Mouse (Mus musculus) cerebellum, postnatal 36 days (tissue): ENCODE data around the gene Rccd1.

ENCODE experiments used
- DNase-seq, 2 experiments: peaks; one replicate each; pipeline ENCODE4 v3.0.0; 2021 to 2022; ENCODE audit warnings: mixed read lengths in 2 of 2

Rccd1 gene

DNA sequence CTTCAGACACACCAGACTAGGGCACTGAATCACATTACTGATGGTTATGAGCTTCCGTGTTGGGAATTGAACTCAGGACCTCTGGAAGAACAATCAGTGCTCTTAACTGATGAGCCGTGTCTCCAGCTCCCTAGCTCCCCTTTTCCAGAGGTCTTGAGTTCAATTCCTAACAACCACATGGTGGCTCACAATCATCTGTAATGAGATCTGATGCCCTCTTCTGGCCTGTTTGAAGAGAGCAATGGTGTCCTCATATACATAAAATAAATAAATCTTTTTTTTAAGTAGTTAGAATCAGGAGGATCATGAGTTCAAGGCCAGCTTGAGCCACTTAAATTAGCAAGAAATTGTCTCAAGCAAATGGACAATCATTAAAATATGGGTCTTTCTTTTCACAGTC, 68.3 kb downstream of the Rccd1 start:
- DNase-seq: no peak

DNA sequence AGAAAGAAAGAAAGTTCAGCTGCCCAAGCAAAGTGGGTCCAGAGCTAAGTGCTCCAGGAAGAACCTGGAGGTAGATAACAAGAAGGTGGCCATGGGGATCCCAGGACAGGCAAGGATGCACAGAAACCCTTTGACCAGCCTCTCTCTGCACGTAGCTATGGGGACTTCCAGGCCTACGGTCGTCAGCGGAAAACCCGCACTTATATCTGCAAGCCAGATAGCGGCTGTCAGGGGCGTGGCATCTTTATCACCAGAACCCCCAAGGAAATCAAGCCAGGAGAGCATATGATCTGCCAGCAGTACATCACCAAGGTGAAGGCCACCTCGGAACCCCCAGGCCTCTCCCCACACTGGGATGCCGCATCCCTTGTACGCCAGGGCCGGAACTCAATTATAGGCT, 71.4 kb downstream of the Rccd1 start:
- no peak for DNase-seq

DNA sequence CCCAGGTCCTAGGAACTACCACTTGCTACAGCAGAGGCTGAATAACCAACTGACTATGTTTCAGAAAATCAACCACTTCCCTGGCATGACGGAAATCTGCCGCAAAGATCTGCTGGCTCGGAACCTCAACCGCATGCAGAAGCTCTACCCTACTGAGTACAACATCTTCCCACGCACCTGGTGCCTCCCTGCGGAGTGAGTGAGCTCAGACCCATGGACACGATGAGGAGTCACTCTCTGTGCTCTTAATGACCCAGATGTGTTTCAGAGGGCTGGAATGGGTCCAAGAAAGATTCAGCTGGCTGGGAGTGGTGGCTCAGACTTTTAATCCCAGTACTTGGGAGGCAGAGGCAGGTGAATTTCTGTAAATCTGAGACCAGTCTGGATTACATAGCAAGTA, 71.8 kb downstream of the Rccd1 start:
- DNase-seq: no peak

DNA sequence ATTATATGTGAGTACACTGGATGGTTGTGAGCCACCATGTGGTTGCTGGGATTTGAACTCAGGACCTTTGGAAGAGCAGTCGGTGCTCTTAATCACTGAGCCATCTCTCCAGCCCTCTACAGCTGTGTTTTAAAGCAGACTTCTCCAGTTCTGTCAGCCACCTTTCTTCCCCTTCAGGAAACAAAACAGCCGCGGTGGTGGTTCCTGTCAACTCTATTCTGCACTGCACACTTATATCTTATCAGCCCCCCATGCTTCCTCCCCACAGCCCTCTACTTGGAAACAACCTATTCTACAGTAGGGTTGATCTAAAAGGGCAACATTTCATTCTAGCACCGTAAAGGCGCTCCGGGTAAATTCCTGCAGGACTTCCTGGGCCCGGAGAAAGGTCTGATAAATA, 77.4 kb downstream of the Rccd1 start:
- no peak for DNase-seq

DNA sequence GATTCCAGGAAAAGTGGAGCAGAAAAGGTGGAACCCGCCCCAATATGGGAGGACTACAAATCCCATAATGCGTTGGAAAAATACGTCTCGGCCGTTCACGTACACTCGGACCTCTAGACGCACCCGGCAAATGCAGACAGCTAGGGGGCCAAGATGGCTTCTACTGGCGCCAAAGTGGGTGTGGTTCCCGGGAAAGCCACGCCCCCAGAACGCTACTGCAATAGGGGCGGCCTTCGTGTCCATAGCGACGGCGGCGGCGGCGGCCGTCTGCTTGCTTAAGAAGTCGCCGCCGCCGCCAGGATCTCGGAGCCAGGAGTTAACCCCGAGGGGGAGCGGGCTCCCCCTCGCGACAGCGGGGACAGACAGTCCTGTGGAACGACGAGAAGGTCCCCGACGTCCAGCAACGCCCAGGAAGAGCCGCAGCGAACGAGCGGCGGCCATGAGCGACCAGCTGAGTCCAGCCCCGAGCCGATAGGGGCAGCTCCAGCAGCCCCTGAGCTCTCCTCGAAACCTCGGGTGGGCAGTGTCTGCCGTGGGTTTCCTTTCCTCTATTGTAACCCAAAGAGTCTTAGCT, 78.0 kb downstream of the Rccd1 start, which contains the start of gene Ttll13:
Gene Ttll13, plus strand, starts transcription at position 229 of the 574 bp plus-strand sequence.
- DNase-seq: peak; percentile 94 to 96

DNA sequence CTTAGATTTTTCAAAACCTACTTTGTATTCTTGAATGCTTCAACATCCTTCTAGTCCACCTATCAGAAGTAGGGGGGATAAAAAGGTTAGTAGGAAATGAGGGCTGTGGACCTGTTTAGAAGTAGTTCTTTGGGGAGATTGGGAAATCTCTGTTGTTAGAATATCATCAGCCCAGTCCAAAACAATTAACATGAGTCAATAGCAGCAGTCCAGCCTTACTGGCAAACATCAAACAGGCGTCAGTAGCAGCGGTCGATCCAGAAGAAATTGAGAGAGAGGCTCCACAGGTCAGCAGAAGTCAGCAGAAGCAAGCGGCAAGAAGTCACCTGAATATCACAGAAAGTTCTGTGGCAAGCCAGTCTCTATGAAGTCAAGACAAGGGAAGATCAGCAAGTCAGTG, 79.4 kb downstream of the Rccd1 start:
- DNase-seq: no peak
